14 mouse cellular contexts compared by ENCODE assay signal in genomic region chr4:153792307-153792706, GRCm38 (mm10).
DNase-seq lines count a peak whose midpoint lies in the region; ATAC-seq lines count a peak whose summit lies in the region.
"Had no signal": no experiment of that assay in that cellular context is flagged by ENCODE, and none has a peak within 500 bp of the region (broad histone marks: within the 10 kb centered on the region; RNA-seq: fewer than 3 reads in every experiment).

No protein-coding gene starts in this region.

- no peaks in the 10 kb centered on the region for H3K27me3 ChIP-seq in hindbrain, embryonic 11.5 days (ENCODE audit: control insufficient read depth, insufficient read depth, low read length)
- H3K27me3 ChIP-seq in midbrain, embryonic 14.5 days (ENCODE audit: control insufficient read depth, insufficient read depth, low read length) = no peaks in the 10 kb centered on the region
- H3K27me3 ChIP-seq in liver, embryonic 11.5 days (replicated peaks; ENCODE audit: control insufficient read depth, insufficient read depth, low read length) = no peaks in the 10 kb centered on the region; the same call in 1 of the 2 replicates

- DNase-seq in right cerebral cortex, postnatal 10 days (ENCODE audit: low spot score in 2 of 2) = peak; percentile 35 to 39
- no peak for DNase-seq in right cerebral cortex, postnatal 14 days
- DNase-seq in hindbrain, embryonic 11.5 days (ENCODE audit: low spot score) = no peak
- DNase-seq in midbrain, embryonic 14.5 days = peak; percentile 53
- DNase-seq in retina, postnatal 1 day = peak; percentile 50
- no peak for DNase-seq in liver, embryonic 11.5 days (ENCODE audit: low spot score)
- DNase-seq in lung, postnatal 4 days = no peak
- no peak for DNase-seq in kidney, adult 9 months
- DNase-seq: adrenal gland, postnatal 14 days; kidney, adult 8-10 months; lung, postnatal 10 days had no signal

- H3K4me1 ChIP-seq in hindbrain, embryonic 11.5 days (replicated peaks; ENCODE audit: control insufficient read depth, insufficient read depth, low read length) = 0 out of 2 replicates have a peak, but pooled peaks cover 7% of the 10 kb centered on the region
- H3K4me1 ChIP-seq in midbrain, embryonic 14.5 days (ENCODE audit: control insufficient read depth, insufficient read depth, low read length) = peaks cover 16% of the 10 kb centered on the region
- H3K4me1 ChIP-seq in liver, embryonic 11.5 days (replicated peaks; ENCODE audit: control insufficient read depth, insufficient read depth, low read length) = no peaks in the 10 kb centered on the region
- H3K4me1 ChIP-seq: heart, embryonic 15.5 days had no signal

- H3K9ac ChIP-seq in hindbrain, embryonic 11.5 days (ENCODE audit: low read depth, low read length) = no peak overlapping the region
- no peak overlapping the region for H3K9ac ChIP-seq in midbrain, embryonic 14.5 days (replicated peaks; ENCODE audit: low read length)
- H3K9ac ChIP-seq in liver, embryonic 11.5 days (ENCODE audit: low read depth, low read length) = no peak overlapping the region
- H3K9ac ChIP-seq: heart, embryonic 15.5 days; liver, embryonic 14.5 days had no signal

- H3K36me3 ChIP-seq in hindbrain, embryonic 11.5 days (ENCODE audit: control insufficient read depth, insufficient read depth, low read length) = no peaks in the 10 kb centered on the region
- no peaks in the 10 kb centered on the region for H3K36me3 ChIP-seq in midbrain, embryonic 14.5 days (ENCODE audit: control insufficient read depth, insufficient read depth, low read length)
- no peaks in the 10 kb centered on the region for H3K36me3 ChIP-seq in liver, embryonic 11.5 days (ENCODE audit: control insufficient read depth, insufficient read depth, low read length)
- H3K36me3 ChIP-seq: heart, embryonic 15.5 days had no signal

- H3K4me2 ChIP-seq in hindbrain, embryonic 11.5 days (replicated peaks; ENCODE audit: low read depth, low read length) = no peak overlapping the region
- no peak overlapping the region for H3K4me2 ChIP-seq in midbrain, embryonic 14.5 days (ENCODE audit: low read length)
- H3K4me2 ChIP-seq in liver, embryonic 11.5 days = no peak overlapping the region
- H3K4me2 ChIP-seq: heart, embryonic 15.5 days had no signal

- ATAC-seq in hindbrain, embryonic 11.5 days (ENCODE audit: low FRiP score) = no peak
- ATAC-seq in midbrain, embryonic 14.5 days (ENCODE audit: low FRiP score, low TSS enrichment) = no peak
- no peak for ATAC-seq in liver, embryonic 11.5 days (replicated peaks; ENCODE audit: low FRiP score)
- ATAC-seq: CD4-positive, CD25-positive, alpha-beta regulatory T cell, adult 4 months had no signal

- H3K9me3 ChIP-seq in hindbrain, embryonic 11.5 days (ENCODE audit: control insufficient read depth, low read length) = no peaks in the 10 kb centered on the region
- H3K9me3 ChIP-seq in midbrain, embryonic 14.5 days (ENCODE audit: control insufficient read depth, low read length) = no peaks in the 10 kb centered on the region
- no peaks in the 10 kb centered on the region for H3K9me3 ChIP-seq in liver, embryonic 11.5 days (ENCODE audit: control insufficient read depth, low read length)
- H3K9me3 ChIP-seq: heart, embryonic 15.5 days had no signal

- 53% methylated on average over 13 of the region's 13 CpGs for WGBS in hindbrain, embryonic 11.5 days
- 29% methylated on average over 13 of the region's 13 CpGs for WGBS in midbrain, embryonic 14.5 days
- WGBS in liver, embryonic 11.5 days = 57% methylated on average over 13 of the region's 13 CpGs

- no peak overlapping the region for H3K4me3 ChIP-seq in hindbrain, embryonic 11.5 days (ENCODE audit: low read depth, low read length)
- H3K4me3 ChIP-seq in midbrain, embryonic 14.5 days (replicated peaks; ENCODE audit: low read depth, low read length) = no peak overlapping the region
- H3K4me3 ChIP-seq in liver, embryonic 11.5 days (ENCODE audit: low read depth, low read length) = no peak overlapping the region
- H3K4me3 ChIP-seq: heart, embryonic 15.5 days had no signal

- H3K27ac ChIP-seq in hindbrain, embryonic 11.5 days (ENCODE audit: low read depth, low read length) = peak overlapping the region; percentile 11; the same call in 1 of the 2 replicates
- H3K27ac ChIP-seq in midbrain, embryonic 14.5 days (replicated peaks; ENCODE audit: low read depth, low read length) = peak overlapping the region; percentile 27; the same call in 1 of the 2 replicates
- no peak overlapping the region for H3K27ac ChIP-seq in liver, embryonic 11.5 days (ENCODE audit: low read depth, low read length)
- H3K27ac ChIP-seq: heart, embryonic 15.5 days; liver, embryonic 14.5 days had no signal

Comparison
In these comparisons a context has a peak if more than half of its experiments do, and no peak if none do; other contexts are left out.
1. DNase-seq: peak in right cerebral cortex, postnatal 10 days (2 of 2), midbrain, embryonic 14.5 days (single experiment) and retina, postnatal 1 day (single experiment); none in right cerebral cortex, postnatal 14 days (single experiment), hindbrain, embryonic 11.5 days (single experiment), liver, embryonic 11.5 days (single experiment), lung, postnatal 4 days (0 of 2) and kidney, adult 9 months (single experiment).